Mouse (Mus musculus) kidney, adult 2 months (tissue): ENCODE measurements around the gene Ccl28. TPM values are rescaled to one million over a fixed set of nuclear protein-coding genes. Genes with fewer than 3 reads are reported as not detected.
"Not testable (repeated sequence)": the region's sequence is repeated elsewhere in the genome, so short reads cannot be mapped to it uniquely, and the experiment has no call there.

Source experiments
- DNase-seq: peaks from one replicate; pipeline ENCODE4 v3.0.0; 2021
- H3K27ac ChIP-seq: fragments of 200-500 bp; 2 replicates; pipeline ENCODE4 v1.5.1; 2012; ENCODE audit warnings: low read depth, low read length, control low read depth, inconsistent platforms; ENCODE audit not compliant: insufficient read depth
- H3K27me3 ChIP-seq: fragments of 200-500 bp; replicated peaks from 2 replicates; pipeline ENCODE4 v1.6.1; 2012; ENCODE audit warnings: mild to moderate bottlenecking, moderate library complexity, low read length, inconsistent platforms; ENCODE audit not compliant: control insufficient read depth, insufficient read depth
- H3K36me3 ChIP-seq: fragments of 200-500 bp; 2 replicates; pipeline ENCODE4 v1.6.1; 2012; ENCODE audit warnings: mild to moderate bottlenecking, moderate library complexity, low read length, inconsistent platforms; ENCODE audit not compliant: control insufficient read depth, insufficient read depth
- H3K4me1 ChIP-seq: fragments of 200-500 bp; 2 replicates; pipeline ENCODE4 v1.6.1; 2011; ENCODE audit warnings: low read length; ENCODE audit not compliant: control insufficient read depth, insufficient read depth
- H3K4me3 ChIP-seq: fragments of 200-500 bp; 2 replicates; pipeline ENCODE4 v1.5.1; 2011; ENCODE audit warnings: mild to moderate bottlenecking, low read depth, low read length, control low read depth; ENCODE audit not compliant: insufficient read depth
- CTCF ChIP-seq: fragments of 200-500 bp; conservative IDR thresholded peaks from 2 replicates; pipeline ENCODE4 v1.5.1; 2011; ENCODE audit warnings: low read depth, mild to moderate bottlenecking, control low read depth, low read length, moderate library complexity, mixed read lengths; ENCODE audit not compliant: insufficient read depth, insufficient read length
- POLR2A ChIP-seq: fragments of 200-500 bp; IDR thresholded peaks from one replicate; pipeline ENCODE4 v1.6.1; 2011; ENCODE audit warnings: low read depth, low read length, control low read depth
- WGBS: fragments of 180-500 bp; shearing (Covaris S2); methylation state at CpG from one replicate; pipeline ENCODE4 v1.1.7; 2018; 5-methylcytosine and 5-hydroxymethylcytosine counted together
- polyA plus RNA-seq: library from polyadenylated mRNA; depleted of rRNA; stranded (reverse); fragments of >200 nt; gene quantifications from 2 replicates; pipeline ENCODE4 v1.2.3, GENCODE M21; 2012; rRNA removed

Ccl28 gene
- polyA plus RNA-seq, result 2.3 and 3.2 TPM in 2 replicates

- Histone ChIP-seq H3K27me3 (no peaks in the 10 kb centered on the region), H3K27ac (no peak within 1 kb of the TSS), H3K4me1 (peaks cover 7% of the 10 kb centered on the region; the same call in 1 of the 2 replicates), H3K4me3 (no peak within 1 kb of the TSS), H3K36me3 (no peaks in the 10 kb centered on the region)
- TF ChIP-seq POLR2A (no peak), CTCF (no peak)
- 63% methylated on average over 6 of the region's 6 CpGs for WGBS
- no peak for DNase-seq
These were observed at the start of gene Ccl28 for GRCm38 (mm10) chr13:119623634-119624033. Gene Ccl28 (plus strand): TSS chr13:119623819.

GRCm38 (mm10) chr13:119596321-119597211 lies 27.1 kb upstream of the Ccl28 start:
- 72% methylated on average over 16 of the region's 16 CpGs for WGBS
- not testable (repeated sequence) for H3K27ac ChIP-seq, H3K4me3 ChIP-seq, H3K36me3 ChIP-seq, DNase-seq, H3K27me3 ChIP-seq, H3K4me1 ChIP-seq

- not testable (repeated sequence) for H3K27me3 ChIP-seq, H3K4me1 ChIP-seq, H3K36me3 ChIP-seq, H3K27ac ChIP-seq, DNase-seq, H3K4me3 ChIP-seq
These were observed 25.2 kb upstream of the Ccl28 start for GRCm38 (mm10) chr13:119598466-119598865.

- H3K27me3 ChIP-seq, H3K27ac ChIP-seq, H3K36me3 ChIP-seq, DNase-seq, H3K4me3 ChIP-seq, H3K4me1 ChIP-seq: not testable (repeated sequence)
- WGBS, result 83% methylated on average over 12 of the region's 12 CpGs
These were observed 24.6 kb upstream of the Ccl28 start for GRCm38 (mm10) chr13:119599066-119599465.

- 63% methylated on average over 2 of the region's 2 CpGs for WGBS
- not testable (repeated sequence) for DNase-seq, H3K27ac ChIP-seq, H3K4me1 ChIP-seq, H3K27me3 ChIP-seq, H3K36me3 ChIP-seq, H3K4me3 ChIP-seq
These were observed 24.1 kb upstream of the Ccl28 start for GRCm38 (mm10) chr13:119599498-119599897.

GRCm38 (mm10) chr13:119600166-119600565 lies 23.5 kb upstream of the Ccl28 start:
- not testable (repeated sequence) for H3K4me1 ChIP-seq, H3K36me3 ChIP-seq, H3K4me3 ChIP-seq, H3K27ac ChIP-seq, H3K27me3 ChIP-seq
- DNase-seq, result peak; percentile 36

- peak; percentile 51 for DNase-seq
- not testable (repeated sequence) for H3K27ac ChIP-seq, H3K36me3 ChIP-seq, H3K27me3 ChIP-seq, H3K4me3 ChIP-seq, H3K4me1 ChIP-seq
- 61% methylated on average over 13 of the region's 13 CpGs for WGBS
These were observed 20.8 kb upstream of the Ccl28 start for GRCm38 (mm10) chr13:119602688-119603331.

GRCm38 (mm10) chr13:119603890-119604289 lies 19.7 kb upstream of the Ccl28 start:
- H3K4me1 ChIP-seq, H3K27me3 ChIP-seq, H3K36me3 ChIP-seq, H3K27ac ChIP-seq, H3K4me3 ChIP-seq, DNase-seq: not testable (repeated sequence)
- WGBS, result 94% methylated on average over 8 of the region's 8 CpGs

- DNase-seq, H3K27me3 ChIP-seq, H3K4me1 ChIP-seq, H3K36me3 ChIP-seq, H3K4me3 ChIP-seq, H3K27ac ChIP-seq: not testable (repeated sequence)
- 94% methylated on average over 8 of the region's 9 CpGs for WGBS
These were observed 19.3 kb upstream of the Ccl28 start for GRCm38 (mm10) chr13:119604322-119604721.
